Mouse (Mus musculus) kidney, adult 8-10 months (tissue): ENCODE measurements around the gene Sema4b.

Experiments used
- DNase-seq, 2 experiments: peaks; one replicate each; pipeline ENCODE4 v3.0.0; 2022

The Sema4b gene

GRCm38 (mm10) chr7:80186531-80187296 is at the start of gene Sema4b:
Gene Sema4b, plus strand, starts transcription at chr7:80186841.
- peak; percentile 93 to 95 for DNase-seq

- DNase-seq: no peak
Observed at GRCm38 (mm10) chr7:80138375-80138774, 48.3 kb upstream of the Sema4b start.

DNA sequence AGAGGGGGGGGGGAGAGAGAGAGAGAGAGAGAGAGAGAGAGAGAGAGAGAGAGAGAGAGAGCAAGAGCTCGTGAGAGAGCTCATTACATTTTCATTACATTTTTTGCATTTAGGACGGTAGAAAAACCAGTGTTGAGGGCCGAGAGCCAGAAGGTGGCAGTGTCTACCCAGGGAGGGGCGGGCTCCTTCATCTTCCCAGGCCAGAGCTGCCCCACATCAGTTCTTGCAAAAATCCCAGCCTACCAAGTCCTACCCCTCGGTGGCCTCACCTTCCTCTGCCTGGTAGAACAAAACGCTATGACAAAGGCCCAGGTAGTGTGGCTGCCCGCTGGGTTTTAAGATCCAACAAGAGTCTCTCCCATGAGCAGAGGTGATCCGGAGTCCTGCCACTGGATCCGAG is 45.8 kb upstream of the Sema4b start:
- DNase-seq: peak; percentile 61 to 80

DNA sequence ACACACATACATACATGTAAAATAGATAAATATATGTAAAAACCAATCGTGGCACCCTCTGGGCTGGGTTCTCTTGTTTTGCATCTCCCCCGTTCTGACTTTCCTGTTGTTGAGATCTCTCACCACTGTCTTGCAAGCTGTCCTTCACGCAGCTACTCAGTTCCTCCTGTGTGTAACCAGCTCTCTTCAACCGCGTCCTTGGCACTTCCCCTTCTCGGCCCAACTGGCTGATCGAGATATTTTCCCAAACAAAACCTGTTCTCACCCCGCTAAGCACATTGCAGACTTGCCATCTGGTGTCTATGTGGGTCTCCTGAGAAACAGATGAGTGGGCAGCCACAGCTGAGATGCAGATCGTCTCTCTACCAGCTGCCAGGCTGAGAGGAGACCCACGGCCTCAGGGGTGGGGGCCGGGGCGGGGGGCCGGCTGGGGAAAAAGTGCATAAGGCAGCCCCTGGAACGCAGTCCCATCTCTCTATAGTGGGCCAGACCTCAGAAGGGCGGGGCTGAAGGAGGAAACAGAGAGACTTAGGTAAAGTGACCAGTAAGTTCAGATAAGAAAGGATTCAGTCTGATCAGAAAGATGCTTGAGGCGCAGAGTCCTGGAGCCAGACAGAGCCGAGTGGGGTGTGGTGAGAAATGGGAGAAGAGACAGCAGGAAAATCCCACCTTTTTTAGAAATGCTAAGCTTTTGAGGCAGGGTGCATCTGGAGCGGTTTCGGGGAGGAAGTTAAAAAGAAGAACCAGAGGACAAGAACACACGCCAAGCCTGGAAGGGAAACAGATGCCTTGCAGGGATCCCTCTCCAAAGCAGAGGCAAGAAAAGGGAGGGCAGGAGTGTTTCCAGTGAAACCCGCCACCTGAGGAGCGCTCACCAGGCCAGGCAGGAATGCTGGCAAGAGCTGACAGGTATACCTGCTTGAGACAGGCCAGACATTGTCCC is 43.0 kb upstream of the Sema4b start:
- DNase-seq: no peak

GRCm38 (mm10) chr7:80144695-80145094 is 41.9 kb upstream of the Sema4b start:
- DNase-seq: no peak

DNA sequence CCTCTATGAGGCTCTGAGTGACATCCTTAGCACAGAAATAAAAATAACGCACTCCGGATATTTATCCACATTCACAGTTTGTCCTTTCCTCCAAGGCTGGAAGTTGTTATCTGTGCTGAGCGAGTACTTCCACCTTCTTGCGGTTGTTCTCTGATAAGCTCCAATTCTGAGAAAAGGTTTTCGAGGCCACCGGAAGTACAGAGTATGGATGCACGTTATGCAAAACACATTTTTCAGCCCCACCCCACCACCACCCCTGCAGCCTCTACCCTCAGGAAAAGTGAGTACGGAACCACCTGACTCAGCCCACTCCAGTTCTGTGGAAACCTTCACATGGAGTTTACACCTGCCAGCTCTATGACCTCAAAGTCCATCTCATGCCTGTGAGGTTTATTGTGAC is 40.6 kb upstream of the Sema4b start:
- no peak for DNase-seq

DNA sequence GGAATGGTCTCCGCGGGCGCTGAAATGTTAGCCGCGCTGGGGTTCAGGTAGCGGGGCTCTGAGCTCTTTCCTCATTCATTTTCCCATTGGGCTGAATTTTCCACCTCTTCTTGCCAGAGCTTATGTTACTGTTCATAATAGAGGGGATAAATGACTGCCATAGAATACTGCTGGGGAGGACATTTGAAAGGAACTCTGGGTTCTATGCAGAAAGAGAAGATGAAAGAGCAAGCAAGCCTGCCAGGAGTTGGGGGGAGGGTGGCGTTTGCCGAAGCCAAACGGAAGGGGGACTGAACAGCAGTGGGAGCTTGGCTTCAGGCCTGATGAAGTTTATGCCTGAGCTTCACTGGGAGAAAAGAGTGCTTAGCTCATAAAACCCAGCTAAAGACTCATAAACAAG is 37.3 kb upstream of the Sema4b start:
- DNase-seq: no peak

GRCm38 (mm10) chr7:80152152-80152551 is 34.5 kb upstream of the Sema4b start:
- no peak for DNase-seq

GRCm38 (mm10) chr7:80152756-80153155 is 33.9 kb upstream of the Sema4b start:
- DNase-seq: no peak

- no peak for DNase-seq
Observed at GRCm38 (mm10) chr7:80154689-80155088, 32.0 kb upstream of the Sema4b start.

GRCm38 (mm10) chr7:80156711-80157227 is 29.9 kb upstream of the Sema4b start:
- DNase-seq: peak; percentile 74 to 80

DNA sequence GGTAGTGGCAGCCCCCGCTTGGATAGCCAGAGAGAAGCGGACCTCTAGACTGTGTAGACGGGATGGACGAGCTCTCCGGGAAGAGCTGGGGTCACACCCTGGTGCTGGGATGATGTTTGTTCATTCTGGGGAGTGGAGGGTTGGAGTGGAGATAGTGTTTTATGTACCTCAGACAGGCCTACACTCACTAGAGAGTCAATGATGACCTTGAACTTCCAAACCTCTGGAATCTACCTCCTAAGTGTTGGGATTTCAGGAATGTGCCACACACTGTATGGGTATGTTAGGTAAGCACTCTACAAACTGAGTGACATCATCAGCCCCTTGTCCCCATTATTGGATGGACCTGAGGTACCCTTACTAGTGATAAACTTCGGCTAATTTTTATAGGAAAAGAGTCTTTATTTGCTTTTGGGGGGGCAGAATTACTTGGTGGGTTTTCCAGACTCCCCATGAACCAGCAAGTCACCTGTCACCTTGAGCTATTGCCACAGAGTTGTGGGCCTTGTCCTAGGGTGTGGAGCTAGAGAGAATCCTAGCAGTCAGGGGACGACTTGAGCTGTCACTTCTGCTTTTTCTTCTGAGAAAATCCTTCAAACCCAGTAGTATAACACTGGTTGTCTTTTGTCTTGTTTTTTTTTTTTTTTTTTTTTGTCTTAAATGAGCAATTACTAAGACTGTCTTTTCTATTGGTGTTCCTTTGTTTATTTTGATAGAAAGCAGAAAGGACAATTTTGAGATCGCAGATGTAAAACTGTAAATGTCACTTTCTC is 28.0 kb upstream of the Sema4b start:
- DNase-seq: no peak

- DNase-seq: peak; percentile 76 to 78
Observed at GRCm38 (mm10) chr7:80160293-80160944, 26.2 kb upstream of the Sema4b start.

- DNase-seq: peak; percentile 93 to 96
Observed at GRCm38 (mm10) chr7:80160945-80161306, 25.7 kb upstream of the Sema4b start.

DNA sequence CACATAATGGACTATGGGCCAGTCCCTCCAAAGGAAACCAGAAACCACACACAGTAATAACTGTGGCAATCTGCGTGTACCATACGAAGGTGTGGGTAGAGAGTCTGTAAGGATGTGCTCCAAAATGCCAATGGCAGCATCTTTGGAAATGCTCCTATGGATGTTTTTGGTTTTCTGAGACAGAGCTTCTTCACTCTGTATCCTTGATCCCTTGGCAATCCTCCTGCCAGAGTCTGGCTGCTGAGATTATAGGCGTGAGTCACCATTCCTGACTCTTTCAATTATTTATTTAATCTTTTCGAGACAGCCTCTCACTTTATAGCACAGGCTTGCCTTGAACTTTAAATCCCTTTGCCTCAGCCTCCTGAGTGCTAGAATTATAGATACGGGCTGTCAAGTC is 21.2 kb upstream of the Sema4b start:
- DNase-seq: no peak

- peak; percentile 60 to 69 for DNase-seq
Observed at GRCm38 (mm10) chr7:80166740-80167139, 19.9 kb upstream of the Sema4b start.

GRCm38 (mm10) chr7:80169847-80170246 is 16.8 kb upstream of the Sema4b start:
- DNase-seq: no peak

GRCm38 (mm10) chr7:80171345-80171744 is 15.3 kb upstream of the Sema4b start:
- DNase-seq: no peak

DNA sequence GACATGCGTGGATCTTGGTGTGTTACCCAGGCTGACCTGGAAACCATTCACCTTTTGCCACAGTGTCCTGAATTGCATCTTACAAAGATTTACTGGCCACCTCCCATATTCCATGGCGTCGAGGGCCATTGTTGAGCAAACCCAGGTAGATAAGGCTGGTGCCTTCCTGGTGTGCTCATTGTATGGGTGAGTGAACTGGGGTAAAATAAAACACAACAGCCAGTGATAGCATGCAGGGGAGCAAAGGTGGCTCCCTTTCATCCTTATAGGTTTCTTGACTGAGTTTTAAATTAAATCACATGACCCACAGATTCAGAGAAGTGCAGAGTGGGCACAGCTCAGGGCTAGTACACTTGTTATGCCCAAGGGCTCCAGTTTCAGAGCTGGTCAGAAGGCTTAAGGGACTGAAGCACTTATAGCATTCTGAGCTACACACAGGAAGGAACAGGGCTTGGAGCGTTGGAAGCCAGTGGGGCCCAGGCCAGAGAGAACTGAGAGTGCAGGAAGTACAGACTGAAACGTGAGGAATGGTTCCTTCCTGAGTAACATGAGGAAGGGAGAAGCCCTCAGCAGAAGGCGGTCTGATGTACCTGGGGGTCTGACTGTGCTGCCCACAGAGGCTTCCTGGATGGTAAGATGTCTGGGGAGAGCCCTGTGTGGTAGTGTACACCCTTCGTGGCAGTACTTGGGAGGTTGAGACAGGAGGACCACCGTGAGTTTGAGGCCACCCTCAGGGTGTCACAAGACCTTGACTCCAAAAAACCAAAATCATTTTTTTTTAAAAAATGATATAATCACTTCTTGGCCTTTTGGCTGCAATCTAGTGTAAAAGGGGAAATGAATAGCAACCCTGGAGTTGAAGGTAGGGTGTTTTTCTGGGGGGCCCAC is 14.3 kb upstream of the Sema4b start:
- DNase-seq: no peak

- DNase-seq: no peak
Observed at GRCm38 (mm10) chr7:80176159-80176558, 10.5 kb upstream of the Sema4b start.

DNA sequence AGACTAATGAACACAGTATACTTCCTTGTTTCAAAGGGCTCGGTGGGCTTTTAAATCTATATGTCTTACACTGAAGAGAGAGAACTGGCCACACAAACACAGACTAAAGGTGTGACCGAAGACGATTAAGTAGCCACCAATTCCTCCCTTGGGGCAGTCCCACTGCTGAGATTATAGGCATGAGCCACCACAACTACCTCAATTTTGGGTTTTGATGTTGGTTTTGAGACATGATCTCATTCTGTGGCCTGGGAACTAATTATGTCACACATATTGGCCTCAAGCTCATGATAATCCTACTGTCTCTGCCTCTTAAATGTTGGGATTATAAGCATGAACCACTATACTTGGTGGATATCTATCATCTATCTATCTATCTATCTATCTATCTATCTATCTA is 9.2 kb upstream of the Sema4b start:
- DNase-seq: no peak
